7 mouse cellular contexts compared by ENCODE assay signal in genomic region chr11:89059919-89060422, GRCm38 (mm10). TPM values are rescaled to one million over a fixed set of nuclear protein-coding genes. Genes with fewer than 3 reads are reported as not detected.
DNase-seq lines count a peak whose midpoint lies in the region; ATAC-seq lines count a peak whose summit lies in the region.

No protein-coding gene starts in this region.

- H3K9me3 ChIP-seq in heart, embryonic 12.5 days (replicated peaks) = no peaks in the 10 kb centered on the region
- no peaks in the 10 kb centered on the region for H3K9me3 ChIP-seq in limb, embryonic 10.5 days (replicated peaks)
- no peaks in the 10 kb centered on the region for H3K9me3 ChIP-seq in midbrain, embryonic 13.5 days
- no peaks in the 10 kb centered on the region for H3K9me3 ChIP-seq in stomach, embryonic 15.5 days

- H3K27ac ChIP-seq in heart, embryonic 12.5 days (ENCODE audit: poor library complexity, severe bottlenecking) = peak overlapping the region; percentile 63
- peak overlapping the region; percentile 88 for H3K27ac ChIP-seq in limb, embryonic 10.5 days
- H3K27ac ChIP-seq in midbrain, embryonic 13.5 days = peak overlapping the region; percentile 74
- peak overlapping the region; percentile 76 for H3K27ac ChIP-seq in stomach, embryonic 15.5 days

- H3K36me3 ChIP-seq in heart, embryonic 12.5 days = peaks cover 3% of the 10 kb centered on the region; the same call in 1 of the 2 replicates
- H3K36me3 ChIP-seq in limb, embryonic 10.5 days = peaks cover 14% of the 10 kb centered on the region
- H3K36me3 ChIP-seq in midbrain, embryonic 13.5 days = peaks cover under 1% of the 10 kb centered on the region; the same call in 1 of the 2 replicates
- H3K36me3 ChIP-seq in stomach, embryonic 15.5 days = no peaks in the 10 kb centered on the region

- peak overlapping the region; percentile 78 for H3K4me3 ChIP-seq in heart, embryonic 12.5 days
- H3K4me3 ChIP-seq in limb, embryonic 10.5 days = peak overlapping the region; percentile 89
- H3K4me3 ChIP-seq in midbrain, embryonic 13.5 days (replicated peaks) = peak overlapping the region; percentile 92
- peak overlapping the region; percentile 80 for H3K4me3 ChIP-seq in stomach, embryonic 15.5 days (replicated peaks)

- H3K9ac ChIP-seq in heart, embryonic 12.5 days = peak overlapping the region; percentile 78
- H3K9ac ChIP-seq in midbrain, embryonic 13.5 days (replicated peaks) = peak overlapping the region; percentile 91
- peak overlapping the region; percentile 74 for H3K9ac ChIP-seq in stomach, embryonic 15.5 days

- DNase-seq in urinary bladder, postnatal 14 days (ENCODE audit: low spot score) = peak; percentile 30
- no peak for DNase-seq in urinary bladder, postnatal 10 days (ENCODE audit: low spot score)
- DNase-seq in limb, embryonic 10.5 days (ENCODE audit: low spot score) = no peak

- peak overlapping the region; percentile 93 for H3K4me2 ChIP-seq in heart, embryonic 12.5 days
- peak overlapping the region; percentile 95 for H3K4me2 ChIP-seq in midbrain, embryonic 13.5 days (replicated peaks)
- H3K4me2 ChIP-seq in stomach, embryonic 15.5 days = peak overlapping the region; percentile 93

- under 1% methylated on average over 33 of the region's 33 CpGs for WGBS in heart, embryonic 12.5 days
- under 1% methylated on average over 33 of the region's 33 CpGs for WGBS in limb, embryonic 10.5 days
- WGBS in midbrain, embryonic 13.5 days = 1% methylated on average over 33 of the region's 33 CpGs
- 0% methylated on average over 33 of the region's 33 CpGs for WGBS in stomach, embryonic 15.5 days

- peaks cover 28% of the 10 kb centered on the region for H3K4me1 ChIP-seq in heart, embryonic 12.5 days (replicated peaks)
- H3K4me1 ChIP-seq in limb, embryonic 10.5 days = peaks cover 25% of the 10 kb centered on the region
- H3K4me1 ChIP-seq in midbrain, embryonic 13.5 days (replicated peaks) = peaks cover 39% of the 10 kb centered on the region
- H3K4me1 ChIP-seq in stomach, embryonic 15.5 days = peaks cover 13% of the 10 kb centered on the region

- no peaks in the 10 kb centered on the region for H3K27me3 ChIP-seq in heart, embryonic 12.5 days (replicated peaks)
- H3K27me3 ChIP-seq in limb, embryonic 10.5 days (ENCODE audit: low read depth, poor library complexity, severe bottlenecking) = no peaks in the 10 kb centered on the region
- H3K27me3 ChIP-seq in midbrain, embryonic 13.5 days = no peaks in the 10 kb centered on the region
- H3K27me3 ChIP-seq in stomach, embryonic 15.5 days (replicated peaks) = no peaks in the 10 kb centered on the region

- peak; percentile 45 for ATAC-seq in common myeloid progenitor, adult 5-6 weeks (replicated peaks; ENCODE audit: low read depth, poor library complexity, severe bottlenecking)
- peak; percentile 65 for ATAC-seq in heart, embryonic 12.5 days (ENCODE audit: insufficient number of reproducible peaks, low FRiP score)
- ATAC-seq in midbrain, embryonic 13.5 days = peak; percentile 87
- ATAC-seq in stomach, embryonic 15.5 days (ENCODE audit: insufficient read depth, low FRiP score, low read depth) = peak; percentile 53; the same call in 1 of the 2 replicates

RNA-seq across cellular contexts. Expression of gene Dgke, which starts 6.7 kb away (rescaled TPM):
- 4.9 and 8.2 TPM in 2 replicates for total RNA-seq in common myeloid progenitor, adult 5-6 weeks (2017)
- 7.2 and 8.2 TPM in 2 replicates for polyA plus RNA-seq in heart, embryonic 12.5 days (2016; fragmentation: Nextera tagmentation; extraction: Ambion mirVana)
- polyA plus RNA-seq in limb, embryonic 10.5 days (2016; fragmentation: Nextera tagmentation; extraction: Ambion mirVana) = 3.7 and 5.6 TPM in 2 replicates
- 12.6 and 13.1 TPM in 2 replicates for polyA plus RNA-seq in midbrain, embryonic 13.5 days (2015; fragmentation: Nextera tagmentation; extraction: Ambion mirVana)
- 3.8 and 4.0 TPM in 2 replicates for polyA plus RNA-seq in stomach, embryonic 15.5 days (2015; fragmentation: Nextera tagmentation; extraction: Ambion mirVana)

RNA-seq across cellular contexts. Expression of gene Gm525, which starts 13.7 kb away (rescaled TPM):
- not detected in 2 replicates for total RNA-seq in common myeloid progenitor, adult 5-6 weeks (2017)
- polyA plus RNA-seq in heart, embryonic 12.5 days (2016; fragmentation: Nextera tagmentation; extraction: Ambion mirVana) = not detected in 2 replicates
- not detected in 2 replicates for polyA plus RNA-seq in limb, embryonic 10.5 days (2016; fragmentation: Nextera tagmentation; extraction: Ambion mirVana)
- polyA plus RNA-seq in midbrain, embryonic 13.5 days (2015; fragmentation: Nextera tagmentation; extraction: Ambion mirVana) = not detected in 2 replicates
- 1.7 and 2.1 TPM in 2 replicates for polyA plus RNA-seq in stomach, embryonic 15.5 days (2015; fragmentation: Nextera tagmentation; extraction: Ambion mirVana)
